Mouse (Mus musculus) R1 (cell line): ENCODE results near the gene AW822073.
"Not testable (repeated sequence)": the region's sequence is repeated elsewhere in the genome, so short reads cannot be mapped to it uniquely, and the experiment has no call there.

Source experiments
- DNase-seq: peaks from one replicate; pipeline ENCODE4 v3.0.0-alpha.2; 2018; ENCODE audit warnings: low read depth, low spot score

The AW822073 gene

DNA sequence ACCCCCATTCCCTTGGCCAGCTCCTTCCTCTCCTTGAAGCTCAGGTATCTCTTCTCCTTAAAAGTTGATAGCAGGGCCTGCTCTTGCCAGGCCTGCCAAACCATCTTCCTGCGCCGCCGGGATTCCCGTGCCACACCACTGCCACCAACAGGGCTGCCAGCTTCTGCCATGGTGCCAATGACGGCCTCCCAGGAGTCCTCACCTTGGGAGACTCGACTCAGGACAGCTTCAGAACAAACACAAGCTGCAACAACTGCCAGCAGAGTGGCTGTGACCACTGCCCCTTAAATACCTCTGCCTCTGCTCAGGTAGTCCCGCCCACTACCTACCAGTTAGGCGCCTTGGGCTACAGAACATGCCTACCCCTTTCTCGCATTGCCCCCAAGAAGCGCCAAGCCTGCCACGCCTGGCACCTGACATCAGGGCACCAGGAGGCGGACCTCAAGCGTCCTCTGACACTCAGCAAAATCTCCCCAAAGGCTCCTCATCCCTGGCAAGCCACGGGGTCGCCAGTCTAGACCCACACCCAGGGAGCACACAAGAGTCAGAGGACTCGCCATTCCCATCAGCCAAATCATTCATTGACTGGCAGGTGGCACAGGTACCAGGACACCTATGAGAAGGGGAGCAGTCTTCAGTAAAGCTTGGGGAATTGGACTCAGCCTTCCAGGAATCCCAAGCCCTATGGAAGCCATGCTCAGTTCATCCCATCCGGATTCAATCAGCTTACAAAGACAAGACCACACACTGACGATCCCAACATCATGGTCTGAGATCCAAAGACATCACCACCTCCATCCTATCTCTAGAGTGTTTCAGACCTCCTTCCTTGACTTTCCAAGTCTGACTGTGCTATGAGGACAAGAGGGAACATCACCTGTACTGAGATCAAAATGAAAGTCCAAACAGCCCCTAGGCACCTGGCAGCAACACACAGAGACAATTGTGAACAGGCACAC lies at the start of gene AW822073:
Gene AW822073 (minus strand): TSS at position 104 of the 959 bp plus-strand sequence.
- peak; percentile 68 for DNase-seq

GRCm38 (mm10) chr10:58258466-58258865 lies 33.7 kb upstream of the AW822073 start:
- DNase-seq = peak; percentile 41

- no peak for DNase-seq
Measured at GRCm38 (mm10) chr10:58255954-58256353, 31.2 kb upstream of the AW822073 start.

DNA sequence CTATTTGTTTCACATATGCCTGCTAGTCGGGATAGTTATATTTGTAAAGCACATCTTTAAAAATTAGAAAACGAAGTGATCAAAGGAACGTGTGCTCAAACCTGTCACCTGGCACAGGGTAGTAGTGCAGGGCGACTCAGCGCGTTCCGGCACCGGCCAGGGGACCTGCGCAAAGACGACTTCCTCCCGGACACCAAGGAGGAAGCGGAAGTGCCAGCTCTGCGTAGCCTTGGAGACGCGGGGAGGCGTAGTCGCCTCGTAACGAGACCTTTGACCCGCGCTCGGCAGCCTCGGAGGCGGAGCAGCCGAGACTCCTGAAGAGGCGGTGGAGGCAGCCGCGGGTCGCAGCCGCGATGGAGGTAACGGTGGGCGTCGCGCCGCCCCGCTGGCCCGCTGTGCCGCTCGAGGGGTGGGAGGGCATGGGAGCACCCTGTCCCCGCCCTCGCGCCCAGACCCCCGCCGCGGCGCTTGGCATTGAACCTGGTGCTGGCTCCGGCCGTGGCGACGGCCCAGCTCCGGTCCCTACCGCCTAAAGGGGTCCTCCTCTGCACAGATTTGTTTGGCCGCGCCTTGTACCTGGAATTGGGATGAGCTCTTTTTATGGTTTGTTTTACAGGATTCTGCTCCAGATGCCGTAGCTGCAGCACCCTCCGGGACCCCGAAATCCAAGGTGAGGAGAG lies 30.6 kb upstream of the AW822073 start, which contains the start of gene Gcc2:
Gene Gcc2 (plus strand): TSS at position 285 of the 680 bp plus-strand sequence.
- DNase-seq = peak; percentile 96

- peak; percentile 24 for DNase-seq
Measured at GRCm38 (mm10) chr10:58254635-58255175, 30.0 kb upstream of the AW822073 start.

GRCm38 (mm10) chr10:58249535-58249934 lies 24.8 kb upstream of the AW822073 start:
- DNase-seq = no peak

DNA sequence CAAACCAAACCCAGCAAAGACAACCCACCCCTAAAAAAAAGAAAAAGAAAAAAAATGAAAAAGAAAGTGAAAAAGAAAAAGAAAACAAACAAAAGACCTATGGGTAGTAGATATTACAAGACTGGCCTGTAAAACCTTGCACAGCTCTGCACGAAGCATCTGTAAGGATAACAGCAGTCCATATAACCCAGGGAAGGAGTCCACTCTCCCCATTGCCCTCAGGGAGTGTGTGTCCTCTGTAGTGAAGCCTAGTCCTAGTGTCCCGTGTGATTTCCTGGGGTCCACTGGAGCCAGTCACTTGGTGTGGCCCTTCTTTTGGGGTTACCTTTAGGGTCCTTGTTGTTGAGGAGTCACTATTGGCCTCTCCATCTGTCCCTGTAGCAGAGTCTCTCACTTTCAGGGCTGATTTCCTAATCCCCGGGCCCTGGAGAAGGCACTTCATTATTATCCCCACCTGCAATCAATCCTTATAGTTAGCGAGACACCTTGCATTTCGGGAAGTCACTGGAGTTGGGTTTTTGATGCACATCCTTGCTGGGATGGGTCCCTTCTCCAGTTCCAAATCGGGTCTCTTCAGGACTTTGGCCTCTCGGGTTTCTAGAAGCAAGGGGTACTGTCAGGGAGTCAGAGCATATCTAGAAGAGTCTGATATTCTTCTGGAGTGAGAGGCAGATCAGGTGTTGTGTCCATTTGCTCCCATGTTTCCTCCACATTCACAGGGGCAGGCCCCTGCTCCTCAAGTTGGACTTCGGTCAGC lies 14.4 kb upstream of the AW822073 start:
- peak; percentile 59 for DNase-seq

DNA sequence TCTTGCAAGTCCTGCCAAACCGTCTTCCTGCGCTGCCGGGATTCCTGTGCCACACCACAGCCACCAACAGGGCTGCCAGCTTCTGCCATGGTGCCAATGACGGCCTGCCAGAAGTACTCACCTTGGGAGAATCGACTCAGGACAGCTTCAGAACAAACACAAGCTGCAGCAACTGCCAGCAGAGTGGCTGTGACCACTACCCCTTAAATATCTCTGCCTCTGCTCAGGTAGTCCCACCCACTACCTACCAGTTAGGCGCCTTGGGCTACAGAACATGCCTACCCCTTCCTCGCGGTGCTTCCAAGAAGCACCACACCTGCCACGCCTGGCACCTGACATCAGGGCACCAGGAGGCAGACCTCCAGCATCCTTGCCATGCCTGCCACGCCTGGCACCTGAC lies 11.9 kb upstream of the AW822073 start, which contains the start of gene Gm4981:
Gene Gm4981 (minus strand): TSS at position 89 of the 400 bp plus-strand sequence.
- peak; percentile 31 for DNase-seq

DNA sequence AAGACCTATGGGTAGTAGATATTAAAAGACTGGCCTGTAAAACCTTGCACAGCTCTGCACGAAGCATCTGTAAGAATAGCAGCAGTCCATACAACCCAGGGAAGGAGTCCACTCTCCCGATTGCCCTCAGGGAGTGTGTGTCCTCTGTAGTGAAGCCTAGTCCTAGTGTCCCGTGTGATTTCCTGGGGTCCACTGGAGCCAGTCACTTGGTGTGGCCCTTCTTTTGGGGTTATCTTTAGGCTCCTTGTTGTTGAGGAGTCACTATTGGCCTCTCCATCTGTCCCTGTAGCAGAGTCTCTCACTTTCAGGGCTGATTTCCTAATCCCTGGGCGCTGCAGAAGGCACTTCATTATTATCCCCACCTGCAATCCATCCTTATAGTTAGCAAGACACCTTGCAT lies 10.3 kb upstream of the AW822073 start:
- not testable (repeated sequence) for DNase-seq

- DNase-seq = peak; percentile 8
Measured at GRCm38 (mm10) chr10:58233740-58234121, 9.0 kb upstream of the AW822073 start.

DNA sequence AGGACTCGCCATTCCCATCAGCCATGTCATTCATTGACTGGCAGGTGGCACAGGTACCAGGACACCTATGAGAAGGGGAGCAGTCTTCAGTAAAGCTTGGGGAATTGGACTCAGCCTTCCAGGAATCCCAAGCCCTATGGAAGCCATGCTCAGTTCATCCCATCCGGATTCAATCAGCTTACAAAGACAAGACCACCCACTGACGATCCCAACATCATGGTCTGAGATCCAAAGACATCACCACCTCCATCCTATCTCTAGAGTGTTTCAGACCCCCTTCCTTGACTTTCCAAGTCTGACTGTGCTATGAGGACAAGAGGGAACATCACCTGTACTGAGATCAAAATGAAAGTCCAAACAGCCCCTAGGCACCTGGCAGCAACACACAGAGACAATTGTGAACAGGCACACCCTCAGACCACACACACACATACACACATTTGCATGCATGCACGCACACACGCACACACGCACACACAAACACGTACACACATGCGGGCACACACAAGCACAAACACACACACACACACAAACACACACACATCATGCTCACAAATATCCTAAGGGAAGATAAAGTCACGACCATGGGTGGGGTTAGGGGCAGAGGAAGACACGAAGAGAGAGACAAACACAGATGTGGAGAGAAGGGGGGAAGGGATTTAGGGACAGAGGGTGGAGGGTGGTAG lies 8.5 kb upstream of the AW822073 start:
- DNase-seq = not testable (repeated sequence)

- DNase-seq = not testable (repeated sequence)
Measured at GRCm38 (mm10) chr10:58232641-58232969, 7.9 kb upstream of the AW822073 start, which contains the start of gene Duxf3. Gene Duxf3, minus strand, starts transcription at chr10:58232675.

- DNase-seq = peak; percentile 87
Measured at GRCm38 (mm10) chr10:58231779-58232640, 7.3 kb upstream of the AW822073 start.

DNA sequence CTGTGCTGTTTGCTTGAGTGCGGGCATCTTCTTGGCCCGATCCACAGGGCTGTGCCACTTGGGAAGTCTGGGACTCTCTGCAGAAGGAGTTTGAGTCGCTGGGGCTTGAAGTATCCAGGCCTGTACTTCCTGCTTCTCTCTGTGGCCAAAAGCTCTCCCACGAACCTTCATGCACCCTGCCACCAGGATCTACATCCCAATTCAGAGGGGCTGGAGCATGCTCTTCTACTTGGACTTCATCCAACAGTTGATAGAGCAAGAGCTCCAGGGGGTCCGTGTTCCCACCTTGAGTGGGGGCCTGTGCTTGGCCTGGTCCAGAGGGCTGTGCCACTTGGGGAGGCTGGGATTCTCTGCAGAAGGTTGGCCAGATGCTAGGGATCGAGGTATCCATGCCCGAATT lies 6.4 kb upstream of the AW822073 start:
- peak; percentile 41 for DNase-seq

- DNase-seq = not testable (repeated sequence)
Measured at GRCm38 (mm10) chr10:58230021-58230420, 5.3 kb upstream of the AW822073 start.

GRCm38 (mm10) chr10:58227798-58228197 lies 3.1 kb upstream of the AW822073 start:
- not testable (repeated sequence) for DNase-seq

GRCm38 (mm10) chr10:58226357-58226756 lies 1.6 kb upstream of the AW822073 start:
- DNase-seq = peak; percentile 57

GRCm38 (mm10) chr10:58223972-58224805 lies 541 bp downstream of the AW822073 start:
- DNase-seq = peak; percentile 81

DNA sequence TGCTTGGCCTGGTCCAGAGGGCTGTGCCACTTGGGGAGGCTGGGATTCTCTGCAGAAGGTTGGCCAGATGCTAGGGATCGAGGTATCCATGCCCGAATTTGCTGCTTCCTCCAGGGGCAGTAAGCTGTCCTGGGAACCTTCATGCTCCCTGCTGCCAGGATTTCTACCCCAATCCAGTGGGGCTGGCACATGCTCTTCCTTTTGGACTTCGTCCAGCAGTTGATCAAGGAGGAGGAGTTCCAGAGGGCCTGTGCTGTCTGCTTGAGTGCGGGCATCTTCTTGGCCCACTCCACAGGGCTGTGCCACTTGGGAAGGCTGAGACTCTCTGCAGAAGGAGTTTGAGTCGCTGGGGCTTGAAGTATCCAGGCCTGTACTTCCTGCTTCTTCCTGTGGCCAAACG lies 1.6 kb downstream of the AW822073 start:
- not testable (repeated sequence) for DNase-seq
